Mouse (Mus musculus) lung, embryonic 15.5 days (tissue): Measurements from ENCODE around the gene Rab8b. TPM values are rescaled to one million over a fixed set of nuclear protein-coding genes. Genes with fewer than 3 reads are reported as not detected.

ENCODE experiments used
- ATAC-seq: fragments of 200-750 bp; cut with Nextera tagmentation; 2 replicates; pipeline ENCODE4 v1.8.0; 2017; ENCODE audit warnings: moderate number of reproducible peaks, borderline replicate concordance; ENCODE audit not compliant: low FRiP score, low TSS enrichment; ENCODE audit errors: extremely low read depth
- H3K27ac ChIP-seq: fragments of 300-500 bp; sonication (generic); 2 replicates; pipeline ENCODE4 v1.5.1; 2015; ENCODE audit warnings: moderate library complexity, mild to moderate bottlenecking, inconsistent platforms
- H3K27me3 ChIP-seq: fragments of 300-500 bp; sonication (generic); 2 replicates; pipeline ENCODE4 v1.6.1; 2015; ENCODE audit warnings: inconsistent platforms
- H3K36me3 ChIP-seq: fragments of 300-500 bp; sonication (generic); 2 replicates; pipeline ENCODE4 v1.6.1; 2015; ENCODE audit warnings: inconsistent platforms
- H3K4me1 ChIP-seq: fragments of 300-500 bp; sonication (generic); 2 replicates; pipeline ENCODE4 v1.6.1; 2015; ENCODE audit warnings: inconsistent platforms
- H3K4me2 ChIP-seq: fragments of 300-500 bp; sonication (generic); 2 replicates; pipeline ENCODE4 v1.6.1; 2015; ENCODE audit warnings: inconsistent platforms, mild to moderate bottlenecking, moderate library complexity
- H3K4me3 ChIP-seq: fragments of 300-500 bp; sonication (generic); 2 replicates; pipeline ENCODE4 v1.5.1; 2015; ENCODE audit warnings: mild to moderate bottlenecking, inconsistent platforms
- H3K9ac ChIP-seq: fragments of 300-500 bp; sonication (generic); 2 replicates; pipeline ENCODE4 v1.6.1; 2015; ENCODE audit warnings: inconsistent platforms
- H3K9me3 ChIP-seq: fragments of 300-500 bp; sonication (generic); 2 replicates; pipeline ENCODE4 v1.6.1; 2016; ENCODE audit warnings: inconsistent platforms
- WGBS: fragments of 180-500 bp; shearing (Covaris S2); methylation state at CpG from one replicate; pipeline ENCODE4 v1.1.7; 2015; 5-methylcytosine and 5-hydroxymethylcytosine counted together
- polyA plus RNA-seq: library from polyadenylated mRNA; unstranded; fragments of >200 nt; fragmentation: Nextera tagmentation; extraction: Ambion mirVana; gene quantifications from 2 replicates; pipeline ENCODE4 v1.2.1, GENCODE M21; 2015

Gene Rab8b
- polyA plus RNA-seq: 24.2 and 30.1 TPM in 2 replicates

DNA sequence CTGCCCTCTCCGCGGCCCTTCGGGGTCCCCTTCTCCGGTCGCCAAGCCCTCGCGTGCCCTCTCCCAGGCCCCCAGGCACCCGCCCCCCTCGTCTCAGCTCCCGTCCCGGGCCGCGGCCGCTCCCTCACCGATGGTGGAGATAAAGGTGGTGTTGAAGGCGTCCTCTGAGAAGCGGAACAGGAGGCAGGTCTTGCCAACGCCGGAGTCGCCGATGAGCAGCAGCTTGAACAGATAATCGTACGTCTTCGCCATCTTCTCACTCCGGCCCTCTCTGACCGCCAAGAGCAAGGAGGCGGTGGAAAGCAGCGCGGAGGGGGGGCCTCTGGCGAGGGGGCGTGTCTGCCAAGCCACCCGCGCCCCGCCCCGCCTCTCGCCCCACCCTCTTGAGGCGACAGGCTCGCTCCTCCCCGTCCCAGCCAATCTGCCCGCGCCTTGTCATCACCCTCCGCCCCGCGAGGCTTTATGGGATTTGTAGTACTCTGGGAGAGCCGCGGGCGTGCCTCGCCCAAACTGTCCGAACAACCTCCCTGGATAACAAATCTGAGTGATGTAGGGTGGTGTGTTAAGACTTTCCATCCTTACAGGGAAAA is at the start of gene Rab8b:
Rab8b (minus strand) TSS at position 306 of the 590 bp plus-strand sequence.
- WGBS: under 1% methylated on average over 49 of the region's 49 CpGs

DNA sequence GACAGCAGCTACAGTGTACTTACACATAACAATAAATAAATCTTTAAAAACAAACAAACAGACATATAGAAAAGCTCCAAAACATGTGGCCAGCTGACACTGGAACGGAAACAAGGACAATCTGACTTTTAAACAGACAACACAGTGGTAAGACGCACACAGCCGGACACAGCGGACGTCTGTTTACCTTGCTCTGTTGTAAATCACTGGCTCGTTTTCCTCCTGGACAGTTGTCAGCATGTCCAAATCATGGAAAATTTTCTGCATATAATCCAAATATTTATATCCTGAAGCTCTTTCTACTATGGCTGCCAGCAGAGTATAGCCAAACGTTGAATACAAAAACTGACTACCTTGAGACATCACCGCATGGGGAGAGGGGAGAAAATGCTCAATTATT is 48.0 kb upstream of the Rab8b start:
- H3K27me3 ChIP-seq: no peaks in the 10 kb centered on the region
- no peak overlapping the region for H3K27ac ChIP-seq
- no peaks in the 10 kb centered on the region for H3K4me1 ChIP-seq
- 51% methylated on average over 8 of the region's 8 CpGs for WGBS
- no peak overlapping the region for H3K4me2 ChIP-seq
- H3K9ac ChIP-seq: no peak overlapping the region
- H3K36me3 ChIP-seq: peaks cover 4% of the 10 kb centered on the region; the same call in 1 of the 2 replicates
- ATAC-seq: no peak
- no peaks in the 10 kb centered on the region for H3K9me3 ChIP-seq
- no peak overlapping the region for H3K4me3 ChIP-seq

More for the DNA sequence above, at the start of gene Rab8b:
- H3K4me2 ChIP-seq: peak within 1 kb of the TSS; percentile 85
- H3K27ac ChIP-seq: peak within 1 kb of the TSS; percentile 85
- peak within 1 kb of the TSS; percentile 85 for H3K9ac ChIP-seq
- peak; percentile 98 for ATAC-seq
- H3K27me3 ChIP-seq: no peaks in the 10 kb centered on the region
- H3K4me1 ChIP-seq: peaks cover 42% of the 10 kb centered on the region; the same call in 1 of the 2 replicates
- peak within 1 kb of the TSS; percentile 67 for H3K4me3 ChIP-seq
- H3K36me3 ChIP-seq: no peaks in the 10 kb centered on the region
- no peaks in the 10 kb centered on the region for H3K9me3 ChIP-seq

DNA sequence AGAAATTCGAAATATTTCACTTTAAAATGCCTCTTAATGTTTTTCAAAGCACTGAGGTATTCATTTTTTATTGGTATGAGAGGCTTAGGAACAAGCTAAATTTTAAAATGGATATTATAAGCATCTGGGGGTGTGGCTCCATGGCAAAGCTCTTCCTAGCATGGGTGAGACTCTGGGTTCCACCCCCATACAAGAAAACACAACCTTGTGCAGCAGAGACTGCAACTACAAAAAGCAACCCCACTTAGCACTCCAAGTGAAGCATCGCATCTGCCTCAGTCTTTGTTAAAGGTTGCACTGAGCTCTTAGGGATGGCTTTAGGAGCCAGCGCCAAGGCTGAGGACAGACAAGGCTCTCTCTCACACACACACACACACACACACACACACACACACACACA is 42.0 kb upstream of the Rab8b start:
- Histone ChIP-seq H3K4me3 (no peak overlapping the region), H3K27me3 (no peaks in the 10 kb centered on the region), H3K4me2 (no peak overlapping the region), H3K4me1 (no peaks in the 10 kb centered on the region), H3K27ac (no peak overlapping the region), H3K9ac (no peak overlapping the region), H3K36me3 (no peaks in the 10 kb centered on the region), H3K9me3 (no peaks in the 10 kb centered on the region)
- ATAC-seq: no peak
- 70% methylated on average over 3 of the region's 3 CpGs for WGBS

DNA sequence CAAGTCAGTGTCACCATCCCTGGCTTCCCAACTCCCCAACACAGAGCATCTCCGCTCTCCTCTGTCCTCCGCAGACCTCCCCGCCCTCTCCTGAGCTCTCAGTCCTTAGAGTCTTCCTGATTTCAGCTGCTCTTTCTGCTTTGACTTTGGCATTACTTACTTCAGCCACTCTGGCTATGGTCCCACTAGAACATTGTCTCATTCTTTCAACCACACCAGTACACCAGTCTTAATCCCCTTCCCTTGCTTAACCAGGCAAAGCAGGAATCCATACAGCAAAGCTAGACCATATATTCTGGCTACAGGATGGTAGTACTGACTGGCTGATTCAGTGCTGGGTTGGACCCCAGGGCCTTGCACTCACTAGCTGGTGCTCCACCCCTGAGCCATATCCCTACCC is 38.0 kb upstream of the Rab8b start:
- Histone ChIP-seq H3K27ac (no peak overlapping the region), H3K4me1 (no peaks in the 10 kb centered on the region), H3K9ac (no peak overlapping the region), H3K4me2 (no peak overlapping the region), H3K9me3 (no peaks in the 10 kb centered on the region), H3K36me3 (no peaks in the 10 kb centered on the region), H3K27me3 (no peaks in the 10 kb centered on the region), H3K4me3 (no peak overlapping the region)
- ATAC-seq: no peak
- 86% methylated on average over 3 of the region's 3 CpGs for WGBS

DNA sequence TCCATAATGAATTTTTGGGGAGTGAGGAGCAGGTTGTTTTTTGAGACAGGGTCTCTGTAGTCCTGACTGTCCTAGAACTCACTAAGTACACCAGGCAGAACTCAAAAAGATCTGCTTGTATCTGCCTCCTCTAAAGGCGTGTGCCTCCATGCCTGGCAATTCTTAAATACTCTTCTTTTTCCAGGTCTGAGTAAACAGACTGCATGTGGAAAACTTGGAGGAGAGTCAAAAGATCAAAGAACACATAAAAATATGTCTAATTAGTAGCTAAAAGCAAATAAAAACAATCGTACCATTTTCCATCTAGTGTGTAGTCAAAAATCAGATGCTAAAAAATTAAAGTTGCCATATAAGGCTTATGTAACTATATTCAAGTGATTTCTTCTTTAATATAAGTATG is 33.4 kb upstream of the Rab8b start:
- 62% methylated on average over 2 of the region's 2 CpGs for WGBS
- H3K4me1 ChIP-seq: no peaks in the 10 kb centered on the region
- H3K4me2 ChIP-seq: no peak overlapping the region
- H3K27ac ChIP-seq: no peak overlapping the region
- H3K9me3 ChIP-seq: no peaks in the 10 kb centered on the region
- no peaks in the 10 kb centered on the region for H3K27me3 ChIP-seq
- H3K9ac ChIP-seq: no peak overlapping the region
- H3K4me3 ChIP-seq: no peak overlapping the region
- no peak for ATAC-seq
- H3K36me3 ChIP-seq: peaks cover 10% of the 10 kb centered on the region

DNA sequence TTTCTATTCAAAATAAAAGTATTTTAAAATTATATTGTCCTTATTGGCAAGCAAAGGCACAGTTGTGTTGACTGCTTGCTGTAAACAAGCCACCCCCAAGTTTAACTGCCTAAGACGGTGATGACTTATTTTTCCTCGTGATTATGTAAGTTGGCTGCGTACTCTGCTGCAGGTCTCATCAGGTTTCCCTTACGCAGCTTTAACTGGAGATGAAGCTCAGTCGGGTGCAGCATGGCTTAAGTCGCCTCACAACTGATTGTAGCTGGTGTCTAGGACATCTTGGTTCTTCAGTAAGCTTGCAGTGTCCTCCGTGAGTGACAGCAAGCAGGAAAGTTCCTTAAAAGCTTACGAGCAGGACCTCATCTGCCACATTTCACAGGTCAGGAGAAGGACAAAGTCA is 32.8 kb upstream of the Rab8b start:
- Histone ChIP-seq H3K9ac (no peak overlapping the region), H3K4me3 (no peak overlapping the region), H3K27me3 (no peaks in the 10 kb centered on the region), H3K4me2 (no peak overlapping the region), H3K9me3 (no peaks in the 10 kb centered on the region), H3K36me3 (peaks cover 12% of the 10 kb centered on the region), H3K4me1 (no peaks in the 10 kb centered on the region), H3K27ac (no peak overlapping the region)
- WGBS: 74% methylated on average over 8 of the region's 8 CpGs
- ATAC-seq: no peak

DNA sequence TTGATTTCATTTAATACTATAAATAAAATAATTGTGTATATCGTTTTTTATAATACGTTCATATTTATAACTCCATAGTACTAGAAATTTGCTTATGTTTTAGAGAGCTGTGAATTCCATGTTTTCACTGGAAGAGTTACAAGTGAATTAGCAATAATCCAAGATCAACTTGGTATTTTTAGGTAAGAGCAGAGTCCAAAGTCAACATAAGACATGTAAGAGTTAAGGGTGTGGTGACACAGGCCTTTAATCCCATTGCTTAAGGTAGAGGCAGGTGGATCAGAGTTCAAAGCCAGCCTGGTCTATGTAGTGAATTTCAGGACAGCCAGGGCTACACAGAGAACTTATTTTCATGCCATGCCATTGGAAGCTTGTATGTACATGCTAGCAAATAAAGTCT is 29.0 kb upstream of the Rab8b start:
- Histone ChIP-seq H3K4me1 (peaks cover 10% of the 10 kb centered on the region; the same call in 1 of the 2 replicates), H3K27ac (no peak overlapping the region), H3K36me3 (peaks cover 12% of the 10 kb centered on the region), H3K27me3 (no peaks in the 10 kb centered on the region), H3K4me2 (no peak overlapping the region), H3K4me3 (no peak overlapping the region), H3K9me3 (no peaks in the 10 kb centered on the region), H3K9ac (no peak overlapping the region)
- no peak for ATAC-seq
- WGBS: 94% methylated on average over 2 of the region's 2 CpGs

DNA sequence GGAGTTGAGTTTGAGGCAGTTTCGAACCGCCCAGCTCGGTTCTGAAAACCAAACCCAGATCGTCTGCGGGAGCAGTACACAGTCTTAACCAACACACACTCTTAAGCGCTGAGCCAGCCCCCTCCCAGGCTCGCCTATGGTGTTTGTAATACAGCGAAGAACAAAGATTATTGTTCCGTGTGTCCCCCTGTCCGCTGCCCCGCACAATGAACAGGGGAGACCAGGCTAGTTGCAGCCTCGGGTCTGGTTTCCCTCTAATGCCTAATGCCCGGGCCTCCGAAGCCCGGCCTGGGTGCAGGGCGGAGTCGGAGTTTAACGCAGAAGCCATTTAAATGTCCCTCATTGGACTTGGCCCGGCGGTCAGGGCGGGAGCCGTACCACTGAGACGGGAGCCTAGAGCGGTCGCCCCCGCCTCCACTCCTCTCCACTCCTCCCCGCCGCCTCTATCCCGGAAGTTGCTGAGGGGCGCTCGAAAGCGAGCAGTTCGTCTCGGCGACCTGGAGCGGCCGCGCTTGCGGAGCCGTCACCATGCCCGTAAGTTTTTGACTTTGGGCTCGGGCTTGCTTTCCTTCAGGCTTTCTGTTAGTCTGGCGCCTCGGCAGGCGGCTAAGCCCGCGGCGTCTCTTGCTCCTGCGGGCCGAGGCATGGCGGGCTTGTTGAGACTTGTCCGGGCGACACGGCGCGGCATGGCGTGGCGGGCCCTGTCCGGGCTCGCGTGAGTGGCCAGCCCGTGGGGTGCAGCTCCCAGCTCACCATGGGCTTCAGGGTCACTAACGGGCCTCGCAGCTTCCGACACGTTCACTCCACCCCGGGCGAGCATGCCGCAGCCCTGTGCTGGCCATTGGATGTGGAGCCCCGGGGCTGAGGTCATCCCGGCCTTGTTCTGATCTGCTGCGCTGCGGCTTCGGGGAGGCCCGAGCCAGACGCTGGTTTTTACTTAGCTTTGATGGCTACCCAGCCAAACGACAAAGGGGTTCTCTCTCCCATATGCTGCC is 26.5 kb upstream of the Rab8b start, which contains the start of gene Rps27l:
Rps27l (plus strand) TSS at position 440 of the 995 bp plus-strand sequence.
- peaks cover 12% of the 10 kb centered on the region for H3K36me3 ChIP-seq
- H3K27ac ChIP-seq: peak within 1 kb of the TSS; percentile 93
- no peaks in the 10 kb centered on the region for H3K27me3 ChIP-seq
- peak within 1 kb of the TSS; percentile 82 for H3K4me3 ChIP-seq
- WGBS: under 1% methylated on average over 77 of the region's 77 CpGs
- peak within 1 kb of the TSS; percentile 87 for H3K9ac ChIP-seq
- ATAC-seq: peak; percentile 98
- peaks cover 12% of the 10 kb centered on the region; the same call in 1 of the 2 replicates for H3K4me1 ChIP-seq
- no peaks in the 10 kb centered on the region for H3K9me3 ChIP-seq
- H3K4me2 ChIP-seq: peak within 1 kb of the TSS; percentile 76

DNA sequence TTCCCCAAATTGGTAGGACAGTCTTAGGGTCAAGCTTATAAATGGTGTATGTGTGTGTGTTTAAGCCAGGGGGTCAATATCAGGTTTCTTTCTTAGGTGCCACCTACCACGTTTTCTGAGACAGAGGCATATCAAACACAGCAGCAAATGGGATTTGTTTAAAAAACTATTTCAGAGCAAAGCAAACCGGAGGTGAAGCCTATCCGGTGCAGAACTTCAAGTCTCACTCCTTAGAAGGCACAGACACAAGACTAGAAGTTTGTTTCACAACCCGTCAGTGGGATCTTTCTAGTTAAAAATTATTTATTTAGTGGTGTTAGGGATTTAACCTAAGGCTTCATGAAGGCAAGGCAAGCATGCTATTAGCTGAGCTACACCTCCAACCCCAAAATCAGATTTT is 25.7 kb upstream of the Rab8b start:
- 6% methylated on average over 4 of the region's 4 CpGs for WGBS
- peak overlapping the region; percentile 76 for H3K4me2 ChIP-seq
- peak overlapping the region; percentile 87 for H3K9ac ChIP-seq
- H3K27me3 ChIP-seq: no peaks in the 10 kb centered on the region
- H3K4me1 ChIP-seq: peaks cover 14% of the 10 kb centered on the region; the same call in 1 of the 2 replicates
- H3K36me3 ChIP-seq: peaks cover 12% of the 10 kb centered on the region
- no peak for ATAC-seq
- peak overlapping the region; percentile 82 for H3K4me3 ChIP-seq
- no peaks in the 10 kb centered on the region for H3K9me3 ChIP-seq
- H3K27ac ChIP-seq: peak overlapping the region; percentile 93

DNA sequence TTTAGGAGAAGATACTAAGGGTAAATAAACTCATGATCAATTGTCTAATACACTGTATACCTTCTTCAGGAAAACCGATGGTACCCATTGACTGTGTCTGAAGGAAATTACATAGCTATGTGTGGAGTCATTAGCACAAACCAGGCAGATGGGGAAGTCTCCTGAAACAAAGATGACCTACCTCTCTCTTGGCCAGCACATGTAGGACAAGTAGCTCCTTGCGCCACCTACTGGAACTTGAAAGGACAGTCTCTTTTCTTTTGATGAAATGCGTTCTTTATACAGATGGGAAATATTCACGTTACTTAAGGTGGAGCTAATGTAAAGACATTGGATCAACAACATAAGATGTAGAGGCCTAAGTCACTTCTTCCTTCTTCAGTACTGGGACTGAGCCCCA is 19.3 kb upstream of the Rab8b start:
- ATAC-seq: no peak
- Histone ChIP-seq H3K9me3 (no peaks in the 10 kb centered on the region), H3K4me2 (no peak overlapping the region), H3K27me3 (no peaks in the 10 kb centered on the region), H3K4me1 (peaks cover 11% of the 10 kb centered on the region; the same call in 1 of the 2 replicates), H3K9ac (no peak overlapping the region), H3K4me3 (no peak overlapping the region), H3K36me3 (no peaks in the 10 kb centered on the region), H3K27ac (no peak overlapping the region)
- WGBS: 4% methylated on average over 4 of the region's 4 CpGs

DNA sequence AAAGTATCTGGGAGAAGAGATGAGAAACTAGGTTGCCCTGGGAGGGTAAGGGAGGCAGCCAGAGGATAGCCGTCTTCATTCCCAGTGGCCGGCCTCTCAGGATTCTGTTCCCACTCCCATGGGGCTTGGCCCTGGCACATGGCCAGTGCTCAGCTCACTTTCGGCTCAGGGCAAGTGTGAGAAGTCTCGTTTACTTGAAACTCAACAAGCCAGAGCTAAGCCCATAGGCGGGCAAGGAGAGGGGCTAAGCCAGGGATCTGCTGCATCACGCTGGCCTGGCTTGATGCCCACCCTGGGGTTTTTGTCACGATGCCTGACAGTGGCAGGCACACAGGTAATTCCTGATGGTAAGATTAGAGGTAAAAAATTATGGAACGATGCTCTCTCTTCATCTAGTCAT is 18.0 kb upstream of the Rab8b start:
- no peak for ATAC-seq

More for the DNA sequence above, 18.0 kb upstream of the Rab8b start:
- 44% methylated on average over 8 of the region's 8 CpGs for WGBS
- no peaks in the 10 kb centered on the region for H3K36me3 ChIP-seq
- H3K27me3 ChIP-seq: no peaks in the 10 kb centered on the region
- no peaks in the 10 kb centered on the region for H3K9me3 ChIP-seq
- peaks cover 11% of the 10 kb centered on the region; the same call in 1 of the 2 replicates for H3K4me1 ChIP-seq
- H3K4me2 ChIP-seq: no peak overlapping the region
- H3K4me3 ChIP-seq: no peak overlapping the region
- no peak overlapping the region for H3K27ac ChIP-seq
- no peak overlapping the region for H3K9ac ChIP-seq
